Mouse (Mus musculus): ENCODE data around the gene Efna1. TPM values are rescaled to one million over a fixed set of nuclear protein-coding genes. Genes with fewer than 3 reads are reported as not detected.

Efna1 gene
- polyA plus RNA-seq, 1 experiment from 2014 or later: 40.7 TPM

DNA sequence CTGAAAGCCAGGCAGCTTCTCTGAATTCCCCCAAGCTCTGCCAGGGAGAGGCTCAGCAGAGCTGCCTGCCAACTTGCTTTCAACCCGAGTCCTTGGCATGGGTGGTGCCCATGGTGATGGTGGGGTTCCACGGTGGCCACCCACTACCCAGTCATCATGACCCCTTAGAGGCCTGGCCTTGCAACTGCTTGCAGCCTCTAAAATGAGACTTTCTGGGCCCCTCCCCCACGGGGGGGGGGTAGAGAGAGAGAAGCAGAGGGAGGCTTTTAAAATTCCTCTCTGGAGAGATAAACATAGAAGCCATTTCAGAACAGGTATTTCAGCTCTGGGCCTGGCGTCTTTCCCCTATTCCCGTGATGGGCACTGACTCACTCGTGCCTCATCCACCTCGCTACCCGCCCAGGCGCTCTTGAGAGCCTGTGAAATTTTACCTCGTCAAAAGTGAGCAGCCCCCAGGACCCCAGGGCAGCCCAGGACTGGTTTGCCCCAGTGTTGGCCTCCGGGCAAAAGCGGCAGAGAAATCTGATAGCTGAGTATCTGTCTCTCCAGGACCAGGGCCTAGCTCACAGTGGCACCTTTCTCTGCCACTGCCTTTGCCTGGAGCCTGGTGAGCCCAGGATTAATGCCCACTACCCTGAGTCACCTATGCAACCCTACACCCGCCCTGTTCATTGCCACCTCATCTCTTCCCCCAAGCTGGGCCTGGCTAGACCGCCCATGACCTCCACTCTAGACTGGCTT is 3.5 kb downstream of the Efna1 start:
- no peaks in the 10 kb centered on the region for H3K9me3 ChIP-seq
- H3K36me3 ChIP-seq: peaks cover 26% of the 10 kb centered on the region
- peak overlapping the region; percentile 95 for H3K4me2 ChIP-seq
- H3K27me3 ChIP-seq: peaks cover 19% of the 10 kb centered on the region
- peaks cover 52% of the 10 kb centered on the region for H3K4me1 ChIP-seq
- no peak for ATAC-seq (ENCODE audit: insufficient number of reproducible peaks, insufficient read depth, low FRiP score, low TSS enrichment, low read depth)
- peak overlapping the region; percentile 76 for H3K9ac ChIP-seq
- WGBS: 32% methylated on average over 14 of the region's 14 CpGs
- H3K27ac ChIP-seq: peak overlapping the region; percentile 79
- H3K4me3 ChIP-seq: peak overlapping the region; percentile 53

DNA sequence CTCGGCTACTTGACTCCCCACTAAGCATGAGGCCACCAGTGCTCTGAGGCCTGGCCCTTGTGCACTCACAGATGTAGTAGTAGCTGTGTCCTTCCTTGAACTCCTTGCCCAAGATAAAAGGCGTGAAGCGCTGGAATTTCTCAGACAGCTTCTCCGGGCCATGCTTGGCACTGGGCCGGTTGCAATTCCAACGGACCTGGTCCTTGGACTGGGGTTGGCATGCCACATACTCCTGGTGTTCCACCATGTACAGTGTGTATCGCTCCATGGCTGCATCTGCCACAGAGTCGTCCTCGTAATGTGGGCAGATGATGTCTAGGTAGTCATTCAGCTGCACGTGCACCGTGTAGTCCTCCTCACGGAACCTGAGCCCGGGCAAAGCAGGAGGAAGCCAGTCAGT is 4.9 kb downstream of the Efna1 start:
- 90% methylated on average over 13 of the region's 13 CpGs for WGBS
- peaks cover 11% of the 10 kb centered on the region for H3K27me3 ChIP-seq

DNA sequence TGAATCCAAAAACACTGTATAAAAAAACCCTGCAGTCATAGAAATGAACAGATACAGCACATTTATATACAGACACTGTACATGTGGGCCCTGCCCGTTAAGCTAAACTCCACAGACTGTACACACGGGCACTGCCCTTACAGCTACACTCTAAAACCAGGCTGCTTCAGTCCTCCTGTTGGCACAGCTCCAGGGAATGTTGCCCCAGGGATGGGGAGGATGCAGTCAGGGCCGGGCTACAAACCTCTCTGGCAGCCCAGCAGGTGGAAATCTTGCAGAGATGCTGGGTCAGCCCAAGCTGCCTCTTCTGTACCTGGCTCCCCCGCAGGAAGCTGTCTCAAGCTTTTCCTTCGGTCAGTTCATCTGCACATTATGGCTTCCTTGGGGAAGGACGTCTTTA is 9.2 kb downstream of the Efna1 start:
- Histone ChIP-seq H3K9me3 (no peaks in the 10 kb centered on the region), H3K27ac (no peak overlapping the region), H3K4me2 (no peak overlapping the region), H3K36me3 (peaks cover 34% of the 10 kb centered on the region), H3K27me3 (no peaks in the 10 kb centered on the region), H3K4me3 (no peak overlapping the region), H3K9ac (no peak overlapping the region), H3K4me1 (peaks cover 46% of the 10 kb centered on the region)
- 59% methylated on average over 6 of the region's 6 CpGs for WGBS
- ATAC-seq (ENCODE audit: insufficient number of reproducible peaks, insufficient read depth, low FRiP score, low TSS enrichment, low read depth): no peak

More for the DNA sequence above, 4.9 kb downstream of the Efna1 start:
- H3K27ac ChIP-seq: no peak overlapping the region
- H3K4me1 ChIP-seq: peaks cover 46% of the 10 kb centered on the region
- no peak overlapping the region for H3K9ac ChIP-seq
- peaks cover 34% of the 10 kb centered on the region for H3K36me3 ChIP-seq
- no peak overlapping the region for H3K4me3 ChIP-seq
- ATAC-seq (ENCODE audit: insufficient number of reproducible peaks, insufficient read depth, low FRiP score, low TSS enrichment, low read depth): no peak
- H3K9me3 ChIP-seq: no peaks in the 10 kb centered on the region
- H3K4me2 ChIP-seq: peak overlapping the region; percentile 95; the same call in 1 of the 2 replicates

DNA sequence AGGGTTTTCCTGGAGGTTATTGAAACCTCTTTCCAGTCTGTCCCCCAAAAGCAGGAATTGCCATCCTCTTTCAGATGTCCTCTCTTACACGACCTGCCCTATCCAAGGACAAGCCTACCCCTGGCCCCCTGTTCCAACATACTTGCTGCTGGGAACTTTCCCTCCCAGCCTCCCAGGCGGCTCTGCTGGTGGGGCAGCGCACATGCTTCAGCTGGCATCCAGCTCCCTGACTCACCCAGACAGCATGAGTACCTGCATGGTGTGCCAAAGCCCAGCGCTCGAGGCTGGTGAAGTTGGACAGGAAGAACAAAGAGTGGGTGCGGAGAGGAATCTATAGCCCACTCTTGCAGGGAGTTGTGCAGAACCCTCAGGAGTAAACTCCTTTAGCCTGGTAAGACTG is 10.1 kb downstream of the Efna1 start:
- ATAC-seq (ENCODE audit: insufficient number of reproducible peaks, insufficient read depth, low FRiP score, low TSS enrichment, low read depth): no peak
- Histone ChIP-seq H3K4me3 (peak overlapping the region; percentile 59), H3K27me3 (no peaks in the 10 kb centered on the region), H3K4me2 (peak overlapping the region; percentile 78), H3K4me1 (peaks cover 41% of the 10 kb centered on the region), H3K9ac (peak overlapping the region; percentile 83), H3K27ac (peak overlapping the region; percentile 88), H3K36me3 (peaks cover 31% of the 10 kb centered on the region), H3K9me3 (no peaks in the 10 kb centered on the region)
- WGBS: 69% methylated on average over 6 of the region's 6 CpGs

DNA sequence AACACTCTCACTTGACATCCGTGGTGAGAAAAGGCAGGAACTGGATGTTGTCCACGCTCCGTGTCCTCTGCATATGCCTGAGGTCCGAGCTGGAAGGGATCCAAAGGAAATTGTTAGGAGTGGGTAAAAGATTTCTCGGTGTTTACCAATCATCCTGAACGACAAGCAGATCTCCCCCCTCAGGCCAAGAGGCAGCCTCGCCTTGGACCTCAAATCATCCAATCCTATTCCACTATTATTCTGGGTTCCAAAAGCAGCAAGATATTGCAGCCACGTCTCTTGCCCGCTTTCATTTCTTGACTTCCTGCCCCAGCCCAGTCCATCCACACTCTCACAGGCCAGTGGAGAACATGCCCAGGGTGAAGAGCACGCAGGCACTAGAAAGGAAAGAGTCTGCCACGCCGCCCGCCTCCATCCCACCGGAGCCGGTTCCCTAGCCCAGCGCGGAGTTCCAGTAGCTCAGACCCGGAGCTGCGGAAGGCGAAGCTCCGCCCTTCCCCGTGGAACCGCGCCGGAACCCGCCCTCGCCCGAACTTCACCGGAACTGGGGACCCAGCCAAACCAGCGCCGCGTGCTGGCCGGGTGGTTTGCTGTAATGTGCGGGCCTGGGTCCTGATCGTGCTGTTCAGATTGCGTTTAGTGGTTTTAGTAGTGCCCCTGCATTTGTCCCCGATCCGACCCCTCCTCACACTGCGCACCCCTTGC is 10.7 kb downstream of the Efna1 start, which contains the start of gene Slc50a1:
Slc50a1 (minus strand) TSS at position 520 of the 705 bp plus-strand sequence.
- WGBS: 3% methylated on average over 39 of the region's 39 CpGs
- Histone ChIP-seq H3K9me3 (no peaks in the 10 kb centered on the region), H3K27me3 (no peaks in the 10 kb centered on the region), H3K4me3 (peak within 1 kb of the TSS; percentile 59), H3K9ac (peak within 1 kb of the TSS; percentile 83), H3K36me3 (peaks cover 25% of the 10 kb centered on the region), H3K27ac (peak within 1 kb of the TSS; percentile 88), H3K4me1 (peaks cover 43% of the 10 kb centered on the region), H3K4me2 (peak within 1 kb of the TSS; percentile 78)
- ATAC-seq (ENCODE audit: insufficient number of reproducible peaks, insufficient read depth, low FRiP score, low TSS enrichment, low read depth): peak; percentile 38

DNA sequence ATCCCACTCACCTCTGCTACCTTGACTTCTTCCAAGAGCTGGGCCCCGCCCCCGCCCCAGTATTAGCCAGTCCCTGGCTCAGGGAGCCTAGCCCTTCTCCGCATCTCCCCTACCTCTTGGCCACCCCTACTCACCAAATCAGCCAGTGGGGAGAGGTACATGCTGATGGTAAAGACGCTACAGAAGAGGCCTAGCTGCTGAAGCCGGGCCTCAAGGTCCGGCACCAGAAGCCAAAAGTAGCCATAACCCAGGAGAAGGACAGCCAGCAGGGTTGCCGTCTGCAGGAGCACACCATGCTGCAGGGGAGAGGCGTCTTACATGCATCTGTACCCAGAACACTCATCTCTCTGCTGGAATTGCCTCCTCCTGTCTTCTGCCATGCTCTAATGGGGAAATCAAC is 12.0 kb downstream of the Efna1 start:
- Histone ChIP-seq H3K9me3 (no peaks in the 10 kb centered on the region), H3K9ac (peak overlapping the region; percentile 83; the same call in 1 of the 2 replicates), H3K27me3 (no peaks in the 10 kb centered on the region), H3K4me1 (peaks cover 43% of the 10 kb centered on the region), H3K27ac (no peak overlapping the region; the same call in 1 of the 2 replicates), H3K4me3 (peak overlapping the region; percentile 59; the same call in 1 of the 2 replicates), H3K36me3 (peaks cover 17% of the 10 kb centered on the region), H3K4me2 (peak overlapping the region; percentile 78)
- WGBS: 51% methylated on average over 8 of the region's 8 CpGs
- ATAC-seq (ENCODE audit: insufficient number of reproducible peaks, insufficient read depth, low FRiP score, low TSS enrichment, low read depth): no peak

DNA sequence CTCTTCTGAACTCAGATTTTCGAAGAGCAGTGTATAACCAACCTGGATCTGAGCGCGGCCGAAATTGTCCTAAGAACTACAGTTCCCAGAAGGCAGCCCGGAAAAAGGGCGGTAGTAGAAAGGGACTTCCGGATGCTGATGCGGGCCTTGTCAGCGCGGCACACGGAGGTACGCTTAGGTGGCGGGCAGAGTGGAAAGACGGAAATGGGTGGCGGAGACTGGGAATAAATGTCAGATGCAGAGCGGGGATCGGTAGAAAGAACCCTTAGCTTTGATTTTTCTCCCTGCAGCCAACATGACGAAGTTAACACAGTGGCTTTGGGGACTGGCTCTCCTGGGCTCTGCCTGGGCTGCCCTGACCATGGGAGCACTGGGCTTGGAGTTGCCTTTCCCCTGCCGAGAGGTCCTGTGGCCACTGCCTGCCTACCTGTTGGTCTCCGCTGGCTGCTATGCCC is 14.5 kb downstream of the Efna1 start:
- H3K4me2 ChIP-seq: peak overlapping the region; percentile 84
- WGBS: under 1% methylated on average over 20 of the region's 20 CpGs

DNA sequence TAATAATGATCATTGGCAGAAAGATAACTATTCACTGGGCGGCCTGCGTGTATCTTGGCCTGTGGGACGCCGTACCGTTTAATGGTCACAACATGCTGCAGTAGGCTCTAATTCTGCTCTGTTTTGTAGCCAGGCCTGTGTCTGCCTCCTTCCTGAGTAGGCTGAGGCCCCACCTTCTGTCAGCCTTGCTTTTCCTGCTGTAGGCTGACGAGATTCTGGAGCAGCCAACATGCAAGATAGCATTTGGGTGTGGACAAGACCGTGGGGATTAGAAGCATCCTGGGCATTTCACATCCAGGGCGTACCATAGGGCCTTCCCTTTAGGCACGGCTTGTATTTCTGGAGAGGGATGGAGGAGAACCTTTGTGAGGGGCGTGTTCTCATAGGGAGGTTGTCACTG is 18.5 kb downstream of the Efna1 start:
- H3K9me3 ChIP-seq: no peaks in the 10 kb centered on the region
- no peak overlapping the region for H3K9ac ChIP-seq
- H3K27ac ChIP-seq: no peak overlapping the region
- WGBS: 74% methylated on average over 10 of the region's 10 CpGs
- H3K4me2 ChIP-seq: no peak overlapping the region
- no peak for ATAC-seq (ENCODE audit: insufficient number of reproducible peaks, insufficient read depth, low FRiP score, low TSS enrichment, low read depth)
- H3K36me3 ChIP-seq: no peaks in the 10 kb centered on the region
- H3K4me1 ChIP-seq: peaks cover 13% of the 10 kb centered on the region
- H3K27me3 ChIP-seq: no peaks in the 10 kb centered on the region
- no peak overlapping the region for H3K4me3 ChIP-seq

More for the DNA sequence above, 14.5 kb downstream of the Efna1 start:
- peaks cover 43% of the 10 kb centered on the region for H3K4me1 ChIP-seq
- no peaks in the 10 kb centered on the region for H3K36me3 ChIP-seq
- peak overlapping the region; percentile 69 for H3K4me3 ChIP-seq
- peak overlapping the region; percentile 77 for H3K27ac ChIP-seq
- peak; percentile 57; the same call in 1 of the 2 replicates for ATAC-seq (ENCODE audit: insufficient number of reproducible peaks, insufficient read depth, low FRiP score, low TSS enrichment, low read depth)
- H3K27me3 ChIP-seq: no peaks in the 10 kb centered on the region
- no peaks in the 10 kb centered on the region for H3K9me3 ChIP-seq
- peak overlapping the region; percentile 88 for H3K9ac ChIP-seq

DNA sequence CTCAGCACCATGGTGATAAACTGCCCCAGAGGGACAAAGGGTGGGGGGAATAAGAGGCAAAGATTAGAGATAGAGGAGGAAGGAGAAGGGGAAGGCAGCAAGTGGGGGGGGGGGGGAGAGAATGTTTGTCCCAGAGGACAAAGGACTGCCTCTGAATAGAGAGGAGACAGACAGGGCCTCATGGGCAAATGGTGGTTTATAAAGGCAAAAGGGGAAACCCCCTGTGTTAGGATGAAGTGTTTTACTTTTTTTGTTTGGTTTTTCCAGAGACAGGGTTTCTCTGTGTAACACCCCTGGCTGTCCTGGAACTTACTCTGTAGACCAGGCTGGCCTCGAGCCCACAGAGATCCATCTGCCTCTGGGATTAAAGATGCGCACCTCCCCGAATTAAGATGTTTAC is 20.7 kb downstream of the Efna1 start:
- Histone ChIP-seq H3K36me3 (no peaks in the 10 kb centered on the region), H3K27ac (no peak overlapping the region), H3K9me3 (no peaks in the 10 kb centered on the region), H3K9ac (no peak overlapping the region), H3K4me2 (no peak overlapping the region), H3K27me3 (no peaks in the 10 kb centered on the region), H3K4me1 (0 out of 2 replicates have a peak, but pooled peaks cover 3% of the 10 kb centered on the region), H3K4me3 (no peak overlapping the region)
- WGBS: 78% methylated on average over 3 of the region's 3 CpGs
- no peak for ATAC-seq (ENCODE audit: insufficient number of reproducible peaks, insufficient read depth, low FRiP score, low TSS enrichment, low read depth)

DNA sequence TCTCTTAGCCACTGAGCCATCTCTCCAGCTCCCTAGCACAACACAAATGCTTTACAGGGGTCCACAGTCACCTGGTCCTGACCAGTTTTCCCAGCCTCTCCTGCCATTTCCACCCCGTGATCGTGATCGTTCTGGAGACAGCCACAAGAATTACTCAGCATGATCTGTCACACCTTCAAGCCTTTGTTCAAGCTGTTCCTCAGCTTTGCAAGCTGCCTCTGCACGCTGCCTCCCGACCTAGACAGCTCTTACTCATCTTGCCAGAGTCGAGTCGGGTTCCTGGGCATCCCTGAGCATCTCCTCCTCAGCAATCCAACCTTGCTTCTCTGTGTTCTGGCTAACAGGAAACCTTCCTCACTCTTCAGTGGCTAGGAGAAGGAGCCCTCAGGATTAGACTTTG is 21.9 kb downstream of the Efna1 start, which contains the start of gene Dpm3:
Dpm3 (plus strand) TSS at position 283 of the 400 bp plus-strand sequence.
- WGBS: 57% methylated on average over 7 of the region's 7 CpGs
- Histone ChIP-seq H3K4me1 (0 out of 2 replicates have a peak, but pooled peaks cover 3% of the 10 kb centered on the region), H3K4me2 (no peak within 1 kb of the TSS), H3K27me3 (no peaks in the 10 kb centered on the region), H3K36me3 (no peaks in the 10 kb centered on the region), H3K27ac (no peak within 1 kb of the TSS), H3K4me3 (no peak within 1 kb of the TSS), H3K9ac (no peak within 1 kb of the TSS), H3K9me3 (no peaks in the 10 kb centered on the region)
- ATAC-seq (ENCODE audit: insufficient number of reproducible peaks, insufficient read depth, low FRiP score, low TSS enrichment, low read depth): no peak

DNA sequence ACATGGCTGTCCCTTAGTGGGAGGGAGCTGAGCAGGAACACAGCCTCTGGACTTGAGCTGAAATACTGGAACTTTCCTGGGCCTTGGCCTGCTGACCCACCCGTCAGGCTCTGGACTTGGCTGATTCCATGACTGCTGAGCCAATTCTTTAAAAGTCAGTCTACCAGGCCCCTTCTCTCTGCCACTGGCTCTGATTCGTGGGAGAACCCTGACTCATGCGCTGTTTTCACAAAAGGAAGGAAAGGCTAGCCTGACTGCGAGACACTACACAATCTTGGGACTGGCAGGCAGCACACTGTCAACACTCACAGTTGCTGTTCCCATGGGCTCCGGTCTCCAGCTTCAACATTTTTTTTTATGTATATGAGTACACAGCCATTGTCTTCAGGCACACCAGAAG is 24.8 kb downstream of the Efna1 start:
- no peak for ATAC-seq (ENCODE audit: insufficient number of reproducible peaks, insufficient read depth, low FRiP score, low TSS enrichment, low read depth)
- 77% methylated on average over 5 of the region's 5 CpGs for WGBS
- peaks cover 13% of the 10 kb centered on the region for H3K4me1 ChIP-seq
- no peak overlapping the region for H3K27ac ChIP-seq
- H3K4me2 ChIP-seq: no peak overlapping the region
- H3K27me3 ChIP-seq: peaks cover 8% of the 10 kb centered on the region; the same call in 1 of the 2 replicates
- no peaks in the 10 kb centered on the region for H3K36me3 ChIP-seq
- H3K4me3 ChIP-seq: no peak overlapping the region
- no peak overlapping the region for H3K9ac ChIP-seq
- no peaks in the 10 kb centered on the region for H3K9me3 ChIP-seq

Measured in embryonic facial prominence, embryonic 13.5 days (tissue).